Mouse (Mus musculus): Measurements from ENCODE around the gene Pycr1.

GRCm38 (mm10) chr11:120672687-120673593, 29.4 kb upstream of the Pycr1 start, which contains the start of gene Aspscr1:
- TF ChIP-seq CTCF (IDR thresholded peaks at IDR 0.05; ENCODE audit: borderline replicate concordance, insufficient read depth, low read length) (no peak), POLR2A (IDR thresholded peaks at IDR 0.05; ENCODE audit: low read depth, low read length) (peak; percentile 77)

All from embryonic fibroblast, embryonic 13.5 days (primary cell).